Mouse (Mus musculus): ENCODE measurements around the gene Adamts16. TPM values are rescaled to one million over a fixed set of nuclear protein-coding genes. Genes with fewer than 3 reads are reported as not detected.

Gene Adamts16
- polyA plus RNA-seq, 1 experiment from 2014 or later = 2.1 TPM

- Histone ChIP-seq H3K4me3 (no peak overlapping the region), H3K27me3 (no peaks in the 10 kb centered on the region), H3K36me3 (no peaks in the 10 kb centered on the region), H3K27ac (no peak overlapping the region), H3K9me3 (no peaks in the 10 kb centered on the region), H3K4me1 (0 out of 2 replicates have a peak, but pooled peaks cover 7% of the 10 kb centered on the region), H3K4me2 (replicated peaks) (no peak overlapping the region), H3K9ac (no peak overlapping the region)
- WGBS = 77% methylated on average over 1 of the region's 1 CpGs
- no peak for ATAC-seq (ENCODE audit: low FRiP score, low read depth)
Observed at GRCm38 (mm10) chr13:70789022-70789421, 52.6 kb downstream of the Adamts16 start.

GRCm38 (mm10) chr13:70785078-70785477, 56.5 kb downstream of the Adamts16 start:
- H3K27ac ChIP-seq = no peak overlapping the region
- H3K4me3 ChIP-seq = no peak overlapping the region
- H3K4me2 ChIP-seq (replicated peaks) = no peak overlapping the region
- ATAC-seq (ENCODE audit: low FRiP score, low read depth) = no peak
- H3K9me3 ChIP-seq = no peaks in the 10 kb centered on the region
- no peak overlapping the region for H3K9ac ChIP-seq
- H3K36me3 ChIP-seq = no peaks in the 10 kb centered on the region
- no peaks in the 10 kb centered on the region for H3K27me3 ChIP-seq
- WGBS = 77% methylated on average over 2 of the region's 2 CpGs
- H3K4me1 ChIP-seq = 0 out of 2 replicates have a peak, but pooled peaks cover 2% of the 10 kb centered on the region

- WGBS = 81% methylated on average over 5 of the region's 5 CpGs
- Histone ChIP-seq H3K9ac (no peak overlapping the region), H3K27me3 (no peaks in the 10 kb centered on the region), H3K4me1 (peaks cover 5% of the 10 kb centered on the region; the same call in 1 of the 2 replicates), H3K9me3 (no peaks in the 10 kb centered on the region), H3K4me2 (replicated peaks) (no peak overlapping the region), H3K4me3 (no peak overlapping the region), H3K36me3 (no peaks in the 10 kb centered on the region), H3K27ac (no peak overlapping the region)
- no peak for ATAC-seq (ENCODE audit: low FRiP score, low read depth)
Observed at GRCm38 (mm10) chr13:70784126-70784525, 57.5 kb downstream of the Adamts16 start.

GRCm38 (mm10) chr13:70779781-70780180, 61.8 kb downstream of the Adamts16 start:
- H3K9ac ChIP-seq = no peak overlapping the region
- H3K4me3 ChIP-seq = no peak overlapping the region
- ATAC-seq (ENCODE audit: low FRiP score, low read depth) = no peak
- no peaks in the 10 kb centered on the region for H3K36me3 ChIP-seq
- H3K27me3 ChIP-seq = no peaks in the 10 kb centered on the region
- no peak overlapping the region for H3K27ac ChIP-seq
- no peaks in the 10 kb centered on the region for H3K9me3 ChIP-seq
- H3K4me1 ChIP-seq = peaks cover 7% of the 10 kb centered on the region; the same call in 1 of the 2 replicates
- H3K4me2 ChIP-seq (replicated peaks) = no peak overlapping the region
- WGBS = 20% methylated on average over 7 of the region's 7 CpGs

- Histone ChIP-seq H3K4me1 (peaks cover 7% of the 10 kb centered on the region; the same call in 1 of the 2 replicates), H3K4me2 (replicated peaks) (no peak overlapping the region), H3K36me3 (no peaks in the 10 kb centered on the region), H3K4me3 (no peak overlapping the region), H3K9ac (no peak overlapping the region), H3K27me3 (no peaks in the 10 kb centered on the region), H3K9me3 (no peaks in the 10 kb centered on the region), H3K27ac (no peak overlapping the region)
- peak; percentile 15; the same call in 1 of the 2 replicates for ATAC-seq (ENCODE audit: low FRiP score, low read depth)
- WGBS = 23% methylated on average over 9 of the region's 9 CpGs
Observed at GRCm38 (mm10) chr13:70778872-70779554, 62.6 kb downstream of the Adamts16 start.

GRCm38 (mm10) chr13:70771100-70771499, 70.5 kb downstream of the Adamts16 start:
- no peaks in the 10 kb centered on the region for H3K36me3 ChIP-seq

GRCm38 (mm10) chr13:70769156-70769555, 72.5 kb downstream of the Adamts16 start:
- Histone ChIP-seq H3K4me1 (0 out of 2 replicates have a peak, but pooled peaks cover 3% of the 10 kb centered on the region), H3K27me3 (no peaks in the 10 kb centered on the region), H3K27ac (no peak overlapping the region), H3K4me2 (replicated peaks) (no peak overlapping the region), H3K9me3 (no peaks in the 10 kb centered on the region), H3K9ac (no peak overlapping the region), H3K36me3 (no peaks in the 10 kb centered on the region), H3K4me3 (no peak overlapping the region)
- no peak for ATAC-seq (ENCODE audit: low FRiP score, low read depth)
- 54% methylated on average over 2 of the region's 2 CpGs for WGBS

More at GRCm38 (mm10) chr13:70771100-70771499, 70.5 kb downstream of the Adamts16 start:
- H3K27ac ChIP-seq = no peak overlapping the region
- no peak overlapping the region for H3K4me3 ChIP-seq
- H3K9ac ChIP-seq = no peak overlapping the region
- no peak overlapping the region for H3K4me2 ChIP-seq (replicated peaks)
- no peaks in the 10 kb centered on the region for H3K27me3 ChIP-seq
- no peaks in the 10 kb centered on the region for H3K9me3 ChIP-seq
- WGBS = 79% methylated on average over 6 of the region's 6 CpGs
- no peak for ATAC-seq (ENCODE audit: low FRiP score, low read depth)
- H3K4me1 ChIP-seq = 0 out of 2 replicates have a peak, but pooled peaks cover 3% of the 10 kb centered on the region

GRCm38 (mm10) chr13:70767462-70767861, 74.1 kb downstream of the Adamts16 start:
- Histone ChIP-seq H3K4me2 (replicated peaks) (no peak overlapping the region), H3K4me3 (no peak overlapping the region), H3K4me1 (no peaks in the 10 kb centered on the region), H3K36me3 (no peaks in the 10 kb centered on the region), H3K9me3 (no peaks in the 10 kb centered on the region), H3K27me3 (no peaks in the 10 kb centered on the region), H3K27ac (no peak overlapping the region), H3K9ac (no peak overlapping the region)
- ATAC-seq (ENCODE audit: low FRiP score, low read depth) = no peak

GRCm38 (mm10) chr13:70764682-70765081, 76.9 kb downstream of the Adamts16 start:
- WGBS = 82% methylated on average over 6 of the region's 6 CpGs
- no peak for ATAC-seq (ENCODE audit: low FRiP score, low read depth)

GRCm38 (mm10) chr13:70762586-70762985, 79.0 kb downstream of the Adamts16 start:
- Histone ChIP-seq H3K4me2 (replicated peaks) (no peak overlapping the region), H3K27me3 (no peaks in the 10 kb centered on the region), H3K4me3 (no peak overlapping the region), H3K9ac (no peak overlapping the region), H3K27ac (no peak overlapping the region), H3K4me1 (no peaks in the 10 kb centered on the region), H3K36me3 (no peaks in the 10 kb centered on the region), H3K9me3 (no peaks in the 10 kb centered on the region)
- no peak for ATAC-seq (ENCODE audit: low FRiP score, low read depth)
- 86% methylated on average over 2 of the region's 2 CpGs for WGBS

More at GRCm38 (mm10) chr13:70764682-70765081, 76.9 kb downstream of the Adamts16 start:
- Histone ChIP-seq H3K9ac (no peak overlapping the region), H3K27me3 (no peaks in the 10 kb centered on the region), H3K36me3 (no peaks in the 10 kb centered on the region), H3K27ac (no peak overlapping the region), H3K9me3 (no peaks in the 10 kb centered on the region), H3K4me2 (replicated peaks) (no peak overlapping the region), H3K4me1 (no peaks in the 10 kb centered on the region), H3K4me3 (no peak overlapping the region)

- no peaks in the 10 kb centered on the region for H3K36me3 ChIP-seq
- ATAC-seq (ENCODE audit: low FRiP score, low read depth) = no peak
- no peak overlapping the region for H3K27ac ChIP-seq
- H3K9ac ChIP-seq = no peak overlapping the region
- no peak overlapping the region for H3K4me3 ChIP-seq
- no peaks in the 10 kb centered on the region for H3K27me3 ChIP-seq
- no peak overlapping the region for H3K4me2 ChIP-seq (replicated peaks)
- H3K4me1 ChIP-seq = no peaks in the 10 kb centered on the region
- H3K9me3 ChIP-seq = no peaks in the 10 kb centered on the region
- WGBS = 56% methylated on average over 2 of the region's 2 CpGs
Observed at GRCm38 (mm10) chr13:70761312-70761711, 80.3 kb downstream of the Adamts16 start.

GRCm38 (mm10) chr13:70760186-70760585, 81.4 kb downstream of the Adamts16 start:
- Histone ChIP-seq H3K4me3 (no peak overlapping the region), H3K27ac (no peak overlapping the region), H3K9me3 (no peaks in the 10 kb centered on the region), H3K27me3 (no peaks in the 10 kb centered on the region), H3K4me1 (no peaks in the 10 kb centered on the region), H3K9ac (no peak overlapping the region), H3K4me2 (replicated peaks) (no peak overlapping the region), H3K36me3 (no peaks in the 10 kb centered on the region)
- no peak for ATAC-seq (ENCODE audit: low FRiP score, low read depth)
- 97% methylated on average over 9 of the region's 9 CpGs for WGBS
